Mouse (Mus musculus) liver, adult 2 months (tissue): Measurements from ENCODE around the gene Kyat1.
A peak's percentile ranks its signal among the peaks of the same experiment; 100 is the strongest.

ENCODE experiments used
- CTCF ChIP-seq: fragments of 200-500 bp; IDR thresholded peaks from 2 replicates; pipeline ENCODE4 v1.5.1; 2011; ENCODE audit warnings: low read depth, low read length, control low read depth
- POLR2A ChIP-seq: fragments of 200-500 bp; IDR thresholded peaks from 2 replicates; pipeline ENCODE4 v1.6.1; 2011; ENCODE audit warnings: low read length, control low read depth; ENCODE audit not compliant: insufficient read depth; ENCODE audit errors: extremely low read depth

- peak; percentile 40 for TF ChIP-seq CTCF
- TF ChIP-seq POLR2A: peak; percentile 75
These were observed 31.7 kb upstream of the Kyat1 start, which contains the start of gene Lrrc8a for GRCm38 (mm10) chr2:30237199-30237880.
